Mouse (Mus musculus): ENCODE measurements around the gene Col19a1.

Gene Col19a1

DNA sequence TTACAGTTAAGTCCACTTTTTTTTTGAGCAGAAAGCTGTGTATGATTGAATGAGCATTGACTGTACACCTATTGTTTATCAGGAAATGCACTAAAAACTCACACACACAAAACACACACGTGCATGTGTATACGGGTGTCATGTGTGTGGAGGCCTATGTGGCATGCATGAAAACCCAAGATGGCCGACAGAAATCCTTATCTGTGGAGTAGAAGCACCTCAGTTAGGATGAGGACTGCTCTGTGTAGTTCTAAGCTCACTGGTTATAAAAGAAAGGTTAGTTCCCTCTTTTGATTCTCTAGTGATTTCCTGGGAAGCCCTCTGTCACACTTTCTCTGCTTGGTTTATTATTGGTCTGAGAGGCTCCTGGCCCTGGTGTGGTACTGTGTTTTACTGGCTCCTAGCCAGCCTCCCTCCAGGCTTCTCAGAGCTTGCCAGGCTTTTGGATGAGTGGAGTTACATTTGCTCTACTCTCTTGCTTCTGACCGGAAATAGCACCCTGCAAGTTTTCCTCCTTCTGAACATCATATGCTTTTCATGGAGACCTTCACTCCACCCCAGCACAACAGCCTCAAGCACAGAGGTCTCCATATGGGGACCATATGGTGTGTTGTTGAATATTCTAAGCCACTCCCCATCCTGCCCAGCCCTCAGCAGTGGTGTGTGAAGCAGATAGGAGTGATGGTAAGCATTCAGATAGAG is 361.3 kb downstream of the Col19a1 start:
- Histone ChIP-seq H3K4me1 (replicated peaks; ENCODE audit: low read depth, low read length) (no peaks in the 10 kb centered on the region), H3K4me3 (replicated peaks; ENCODE audit: low read length) (no peak overlapping the region), H3K36me3 (ENCODE audit: insufficient read depth, low read length) (no peaks in the 10 kb centered on the region), H3K9me3 (ENCODE audit: low read length) (peaks cover 6% of the 10 kb centered on the region), H3K27me3 (ENCODE audit: insufficient read depth, low read length) (no peaks in the 10 kb centered on the region)
- TF ChIP-seq NANOG (IDR thresholded peaks at IDR 0.05; ENCODE audit: borderline replicate concordance, low read length) (no peak), CTCF (conservative IDR thresholded peaks at IDR 0.05; ENCODE audit: low read length) (no peak), POU5F1 (IDR thresholded peaks at IDR 0.05; ENCODE audit: borderline replicate concordance, low read length) (no peak)

DNA sequence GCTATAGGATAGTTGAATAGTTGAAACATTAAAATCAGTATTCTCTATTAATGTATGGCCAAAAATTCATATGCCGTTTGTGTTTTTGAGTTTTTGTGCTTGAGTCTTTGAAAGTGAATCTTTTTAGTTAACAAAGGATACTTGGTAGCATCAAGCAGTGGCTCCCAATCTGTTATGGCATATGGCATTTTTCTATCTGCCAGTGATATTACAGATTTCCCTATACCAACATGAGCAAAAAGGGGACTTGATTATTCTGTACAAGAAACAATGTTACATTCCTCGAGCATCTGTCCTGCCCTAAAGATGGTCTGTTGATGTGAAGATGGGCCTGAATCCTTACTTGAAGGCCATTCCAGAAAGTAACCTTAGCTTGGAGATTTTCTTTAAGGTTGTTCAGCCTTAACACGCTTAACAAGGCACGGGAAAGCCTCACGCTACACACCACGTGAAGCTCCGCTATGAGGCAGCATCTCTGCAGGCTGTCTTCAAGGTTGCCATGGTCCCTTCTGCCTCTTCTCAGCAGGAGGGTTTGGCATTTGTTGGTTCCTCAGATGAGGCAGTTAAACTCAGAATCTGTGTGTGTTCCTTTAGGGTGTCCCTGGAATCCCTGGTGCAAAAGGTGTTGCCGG is 364.2 kb downstream of the Col19a1 start:
- Histone ChIP-seq H3K36me3 (ENCODE audit: insufficient read depth, low read length) (no peaks in the 10 kb centered on the region), H3K9me3 (ENCODE audit: low read length) (peaks cover 6% of the 10 kb centered on the region), H3K4me3 (replicated peaks; ENCODE audit: low read length) (no peak overlapping the region), H3K27me3 (ENCODE audit: insufficient read depth, low read length) (no peaks in the 10 kb centered on the region), H3K4me1 (replicated peaks; ENCODE audit: low read depth, low read length) (no peaks in the 10 kb centered on the region)
- no peak for TF ChIP-seq CTCF (conservative IDR thresholded peaks at IDR 0.05; ENCODE audit: low read length)
- TF ChIP-seq POU5F1 (IDR thresholded peaks at IDR 0.05; ENCODE audit: borderline replicate concordance, low read length): no peak
- no peak for TF ChIP-seq NANOG (IDR thresholded peaks at IDR 0.05; ENCODE audit: borderline replicate concordance, low read length)

- TF ChIP-seq POU5F1 (IDR thresholded peaks at IDR 0.05; ENCODE audit: borderline replicate concordance, low read length): no peak
- TF ChIP-seq NANOG (IDR thresholded peaks at IDR 0.05; ENCODE audit: borderline replicate concordance, low read length): no peak
- TF ChIP-seq CTCF (conservative IDR thresholded peaks at IDR 0.05; ENCODE audit: low read length): no peak
These were observed 365.0 kb downstream of the Col19a1 start for GRCm38 (mm10) chr1:24222231-24222630.

GRCm38 (mm10) chr1:24219041-24219440 is 368.2 kb downstream of the Col19a1 start:
- H3K9me3 ChIP-seq (ENCODE audit: low read length): peaks cover 2% of the 10 kb centered on the region
- H3K36me3 ChIP-seq (ENCODE audit: insufficient read depth, low read length): no peaks in the 10 kb centered on the region
- no peak overlapping the region for H3K4me3 ChIP-seq (replicated peaks; ENCODE audit: low read length)
- no peaks in the 10 kb centered on the region for H3K27me3 ChIP-seq (ENCODE audit: insufficient read depth, low read length)
- TF ChIP-seq POU5F1 (IDR thresholded peaks at IDR 0.05; ENCODE audit: borderline replicate concordance, low read length) (no peak), CTCF (conservative IDR thresholded peaks at IDR 0.05; ENCODE audit: low read length) (no peak), NANOG (IDR thresholded peaks at IDR 0.05; ENCODE audit: borderline replicate concordance, low read length) (no peak)
- no peaks in the 10 kb centered on the region for H3K4me1 ChIP-seq (replicated peaks; ENCODE audit: low read depth, low read length)

More at GRCm38 (mm10) chr1:24222231-24222630, 365.0 kb downstream of the Col19a1 start:
- Histone ChIP-seq H3K27me3 (ENCODE audit: insufficient read depth, low read length) (no peaks in the 10 kb centered on the region), H3K9me3 (ENCODE audit: low read length) (peaks cover 6% of the 10 kb centered on the region), H3K4me1 (replicated peaks; ENCODE audit: low read depth, low read length) (no peaks in the 10 kb centered on the region), H3K4me3 (replicated peaks; ENCODE audit: low read length) (no peak overlapping the region), H3K36me3 (ENCODE audit: insufficient read depth, low read length) (no peaks in the 10 kb centered on the region)

All from E14TG2a.4 (cell line).